Mouse (Mus musculus) intestine, embryonic 16.5 days (tissue): ENCODE data around the gene Gja1. TPM values are rescaled to one million over a fixed set of nuclear protein-coding genes. Genes with fewer than 3 reads are reported as not detected.

Experiments used
- ATAC-seq: fragments of 200-750 bp; cut with Nextera tagmentation; 2 replicates; pipeline ENCODE4 v1.8.0; 2017; ENCODE audit warnings: moderate TSS enrichment, moderate library complexity
- H3K27ac ChIP-seq: fragments of 300-500 bp; sonication (generic); 2 replicates; pipeline ENCODE4 v1.5.1; 2014; ENCODE audit warnings: mild to moderate bottlenecking, low read length
- H3K27me3 ChIP-seq: fragments of 300-500 bp; sonication (generic); replicated peaks from 2 replicates; pipeline ENCODE4 v1.6.1; 2014; ENCODE audit warnings: low read length, control low read depth, mixed read lengths; ENCODE audit not compliant: control insufficient read depth, insufficient read depth
- H3K36me3 ChIP-seq: fragments of 300-500 bp; sonication (generic); 2 replicates; pipeline ENCODE4 v1.6.1; 2014; ENCODE audit warnings: low read length, control low read depth; ENCODE audit not compliant: control insufficient read depth, insufficient read depth
- H3K4me1 ChIP-seq: fragments of 300-500 bp; sonication (generic); 2 replicates; pipeline ENCODE4 v1.6.1; 2014; ENCODE audit warnings: low read length, control low read depth, mixed read lengths; ENCODE audit not compliant: control insufficient read depth, insufficient read depth
- H3K4me2 ChIP-seq: fragments of 300-500 bp; sonication (generic); 2 replicates; pipeline ENCODE4 v1.6.1; 2014; ENCODE audit warnings: low read depth, low read length, control low read depth
- H3K4me3 ChIP-seq: fragments of 300-500 bp; sonication (generic); 2 replicates; pipeline ENCODE4 v1.5.1; 2014; ENCODE audit warnings: mild to moderate bottlenecking, low read length
- H3K9ac ChIP-seq: fragments of 300-500 bp; sonication (generic); 2 replicates; pipeline ENCODE4 v1.6.1; 2014; ENCODE audit warnings: low read depth, low read length
- H3K9me3 ChIP-seq: fragments of 300-500 bp; sonication (generic); 2 replicates; pipeline ENCODE4 v1.6.1; 2016; ENCODE audit warnings: low read length, control low read depth; ENCODE audit not compliant: control insufficient read depth
- WGBS: fragments of 180-500 bp; shearing (Covaris S2); extraction: QIAGEN DNeasy Blood & Tissue Kit; methylation state at CpG from one replicate; pipeline ENCODE4 v1.1.7; 2014; 5-methylcytosine and 5-hydroxymethylcytosine counted together
- polyA plus RNA-seq: library from polyadenylated mRNA; unstranded; fragments of >200 nt; fragmentation: Nextera tagmentation; extraction: Ambion mirVana; gene quantifications from 2 replicates; pipeline ENCODE4 v1.2.1, GENCODE M21; 2015

Gene Gja1
- polyA plus RNA-seq, 1 experiment from 2014 or later: 32.3 TPM

- no peaks in the 10 kb centered on the region for H3K27me3 ChIP-seq
- H3K9me3 ChIP-seq: no peaks in the 10 kb centered on the region
- H3K4me1 ChIP-seq: peaks cover 3% of the 10 kb centered on the region; the same call in 1 of the 2 replicates
- no peak; the same call in 1 of the 2 replicates for ATAC-seq
- WGBS: 41% methylated on average over 6 of the region's 6 CpGs
- no peak overlapping the region for H3K9ac ChIP-seq
- H3K27ac ChIP-seq: no peak overlapping the region
- no peak overlapping the region for H3K4me2 ChIP-seq
- no peaks in the 10 kb centered on the region for H3K36me3 ChIP-seq
- H3K4me3 ChIP-seq: no peak overlapping the region
Observed at GRCm38 (mm10) chr10:56432390-56432709, 55.2 kb downstream of the Gja1 start.

- H3K9me3 ChIP-seq: no peaks in the 10 kb centered on the region
- no peaks in the 10 kb centered on the region for H3K27me3 ChIP-seq
- no peak for ATAC-seq
- no peaks in the 10 kb centered on the region for H3K4me1 ChIP-seq
- H3K9ac ChIP-seq: no peak overlapping the region
- no peaks in the 10 kb centered on the region for H3K36me3 ChIP-seq
- H3K4me3 ChIP-seq: no peak overlapping the region
- no peak overlapping the region for H3K27ac ChIP-seq
- H3K4me2 ChIP-seq: no peak overlapping the region
- 66% methylated on average over 11 of the region's 11 CpGs for WGBS
Observed at GRCm38 (mm10) chr10:56437290-56437689, 60.2 kb downstream of the Gja1 start.

GRCm38 (mm10) chr10:56439638-56440037 lies 62.5 kb downstream of the Gja1 start:
- WGBS: 43% methylated on average over 4 of the region's 4 CpGs

GRCm38 (mm10) chr10:56444457-56444856 lies 67.3 kb downstream of the Gja1 start:
- ATAC-seq: no peak
- H3K4me2 ChIP-seq: no peak overlapping the region

More at GRCm38 (mm10) chr10:56439638-56440037, 62.5 kb downstream of the Gja1 start:
- Histone ChIP-seq H3K9ac (no peak overlapping the region), H3K9me3 (no peaks in the 10 kb centered on the region), H3K4me3 (no peak overlapping the region), H3K4me2 (no peak overlapping the region), H3K27ac (no peak overlapping the region), H3K4me1 (no peaks in the 10 kb centered on the region), H3K27me3 (no peaks in the 10 kb centered on the region), H3K36me3 (no peaks in the 10 kb centered on the region)
- ATAC-seq: no peak

GRCm38 (mm10) chr10:56449030-56449429 lies 71.9 kb downstream of the Gja1 start:
- no peak overlapping the region for H3K9ac ChIP-seq
- no peak overlapping the region for H3K4me3 ChIP-seq
- H3K4me1 ChIP-seq: no peaks in the 10 kb centered on the region
- 72% methylated on average over 4 of the region's 4 CpGs for WGBS
- no peak overlapping the region for H3K4me2 ChIP-seq
- H3K27me3 ChIP-seq: no peaks in the 10 kb centered on the region
- no peak overlapping the region for H3K27ac ChIP-seq
- H3K36me3 ChIP-seq: no peaks in the 10 kb centered on the region
- ATAC-seq: no peak
- H3K9me3 ChIP-seq: no peaks in the 10 kb centered on the region

More at GRCm38 (mm10) chr10:56444457-56444856, 67.3 kb downstream of the Gja1 start:
- H3K36me3 ChIP-seq: no peaks in the 10 kb centered on the region
- no peak overlapping the region for H3K27ac ChIP-seq
- no peak overlapping the region for H3K9ac ChIP-seq
- H3K4me1 ChIP-seq: no peaks in the 10 kb centered on the region
- no peaks in the 10 kb centered on the region for H3K9me3 ChIP-seq
- no peak overlapping the region for H3K4me3 ChIP-seq
- no peaks in the 10 kb centered on the region for H3K27me3 ChIP-seq
- WGBS: 67% methylated on average over 2 of the region's 2 CpGs

Other genes starting within 250 kb of the Gja1 start
- gene Tbc1d32, start 148.6 kb upstream of the Gja1 start, polyA plus RNA-seq: 2.3 and 2.6 TPM in 2 replicates